Mouse (Mus musculus) 3134 (cell line): ENCODE measurements at regions not wholly inside any gene's neighbourhood (a gene's known extent, or its start where the extent isn't known, plus 50 kb on each side); places are given as distances from the start of the nearest gene placed in this dataset.

ENCODE experiments used
- DNase-seq: peaks from one replicate; pipeline ENCODE4 v3.0.0-alpha.2; 2011; ENCODE audit warnings: low spot score; ENCODE audit not compliant: insufficient read length; ENCODE audit errors: extremely low read depth

GRCm38 (mm10) chr6:135433753-135434152 lies 71.4 kb downstream of the Emp1 start:
- no peak for DNase-seq

DNA sequence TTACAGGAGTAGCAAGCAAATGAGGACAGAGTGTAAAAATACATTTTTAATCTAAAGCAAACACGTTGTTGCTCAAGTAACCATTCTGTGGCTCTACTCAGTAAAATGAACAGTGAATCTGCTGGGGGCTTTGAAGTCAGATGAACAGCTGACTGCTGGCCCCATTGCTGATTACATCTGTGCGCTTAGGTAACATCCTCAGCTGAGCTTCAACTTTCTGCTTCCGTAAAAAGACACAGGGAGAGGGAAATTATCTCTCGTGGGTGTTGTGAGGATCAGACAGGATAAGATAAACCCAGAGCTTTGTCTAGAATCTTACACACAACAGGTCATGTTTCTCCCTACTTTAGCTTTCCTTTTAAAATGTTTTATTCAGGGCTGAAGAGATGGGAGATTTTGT lies 74.0 kb downstream of the Emp1 start:
- DNase-seq: no peak

DNA sequence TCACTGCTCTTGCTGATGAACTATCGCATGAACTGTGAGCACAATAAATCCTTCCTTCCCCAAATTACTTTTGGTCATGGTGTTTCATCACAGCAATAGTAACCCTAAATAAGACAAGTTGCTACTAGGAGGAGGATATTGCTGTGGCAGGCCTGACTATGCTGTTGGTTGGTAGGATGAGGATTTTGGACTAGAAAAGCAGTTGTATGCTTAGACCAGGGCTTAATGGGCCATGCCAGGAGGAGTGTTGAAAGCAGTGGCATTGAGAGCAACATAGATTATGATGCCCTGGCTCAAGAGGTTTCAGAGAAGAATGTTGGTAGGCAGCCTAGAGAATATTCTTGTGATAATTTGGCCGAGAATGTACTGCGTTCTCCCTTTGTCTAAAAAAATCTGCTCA lies 75.9 kb downstream of the Emp1 start:
- DNase-seq: no peak

DNA sequence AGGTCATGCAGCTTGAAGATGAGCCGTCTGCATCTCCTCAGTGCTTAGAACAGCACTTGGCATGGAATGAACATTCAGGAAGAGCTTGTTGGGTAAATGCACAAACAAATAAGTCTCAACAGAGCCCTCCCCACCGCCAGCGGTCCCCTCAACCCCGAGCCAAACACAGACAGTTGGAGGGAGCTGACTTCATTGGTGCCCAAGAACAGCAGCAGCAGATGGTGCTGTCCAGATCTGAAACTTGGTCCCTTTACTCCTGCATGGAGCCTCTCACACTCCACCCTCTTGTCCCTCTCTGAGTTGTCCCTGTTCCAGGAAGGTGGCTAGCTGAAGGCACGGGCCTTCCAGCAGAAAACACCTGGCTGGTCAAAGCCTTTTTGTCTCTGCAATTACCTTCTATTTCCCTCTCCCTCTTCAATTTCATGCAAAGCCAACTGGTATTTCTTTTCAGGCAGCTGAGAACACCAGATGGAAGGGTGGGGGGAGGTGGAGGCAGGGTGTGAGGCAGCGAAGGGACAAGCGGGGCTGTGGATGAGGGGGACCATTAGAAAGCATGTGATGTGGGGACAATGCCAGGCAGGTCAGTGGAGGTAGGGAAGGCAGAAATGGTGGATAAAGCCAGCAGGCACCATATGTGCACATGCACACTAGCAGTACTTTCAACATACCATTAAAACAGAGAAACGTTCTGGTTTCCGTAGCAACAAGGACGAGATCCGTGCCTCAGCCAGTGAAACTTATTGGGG lies 79.0 kb downstream of the Emp1 start:
- no peak for DNase-seq

- DNase-seq: peak; percentile 62
Measured at GRCm38 (mm10) chr6:135444661-135445060, 82.3 kb downstream of the Emp1 start.

- no peak for DNase-seq
Measured at GRCm38 (mm10) chr6:135445070-135445469, 82.7 kb downstream of the Emp1 start.

GRCm38 (mm10) chr6:135447801-135448200 lies 85.5 kb downstream of the Emp1 start:
- no peak for DNase-seq

GRCm38 (mm10) chr6:135449228-135449627 lies 86.9 kb downstream of the Emp1 start:
- DNase-seq: no peak

DNA sequence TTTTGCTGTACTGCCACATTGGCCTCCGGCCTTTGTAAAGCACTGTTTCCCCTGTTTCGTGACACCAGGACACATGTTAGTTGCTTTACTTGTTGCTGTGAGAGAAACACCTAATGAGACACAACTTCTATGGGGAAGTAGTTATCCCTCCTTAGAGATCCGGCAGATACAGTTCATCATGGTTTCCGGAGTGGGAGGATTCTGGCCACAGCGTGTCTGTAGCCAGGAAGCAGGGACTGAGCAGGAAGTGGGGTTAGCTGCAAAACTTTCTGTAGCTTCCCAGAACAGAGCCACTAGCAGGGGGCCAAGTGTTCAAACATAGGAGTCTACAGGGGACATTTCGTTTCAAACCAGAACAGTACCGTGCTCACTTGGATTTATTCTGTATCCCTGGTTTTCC lies 88.2 kb downstream of the Emp1 start:
- no peak for DNase-seq

DNA sequence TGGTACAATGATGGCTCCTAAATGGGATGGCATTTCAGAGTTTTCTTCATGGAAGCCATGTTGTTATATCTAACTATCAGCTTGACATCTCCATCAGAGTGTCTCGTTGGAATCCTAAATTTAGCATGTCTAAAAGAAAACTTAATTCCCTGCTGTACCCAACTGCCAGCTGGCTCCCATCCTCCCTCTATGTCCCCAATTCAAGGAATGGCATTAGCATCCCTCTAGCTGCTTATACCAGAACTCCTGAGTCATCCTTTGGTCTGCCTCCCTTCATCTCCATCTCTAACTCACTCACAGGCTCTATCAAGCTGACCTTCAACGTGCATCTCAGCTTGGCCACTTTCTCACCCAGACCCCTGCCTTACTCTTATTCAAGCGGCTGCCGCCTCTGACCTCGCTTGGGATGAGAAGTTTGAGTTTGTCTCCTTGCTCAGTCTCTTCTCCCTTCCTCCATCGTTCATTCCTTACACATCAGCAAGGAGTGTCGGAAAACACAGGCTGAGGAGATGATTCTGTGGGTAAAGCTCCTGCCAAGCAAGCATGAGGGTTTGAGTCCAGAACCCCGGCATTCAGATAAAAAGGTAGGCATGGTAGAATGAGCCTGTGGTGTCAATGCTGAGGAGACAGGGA lies 88.9 kb downstream of the Emp1 start:
- no peak for DNase-seq

- DNase-seq: no peak
Measured at GRCm38 (mm10) chr6:135453041-135453440, 90.7 kb downstream of the Emp1 start.

DNA sequence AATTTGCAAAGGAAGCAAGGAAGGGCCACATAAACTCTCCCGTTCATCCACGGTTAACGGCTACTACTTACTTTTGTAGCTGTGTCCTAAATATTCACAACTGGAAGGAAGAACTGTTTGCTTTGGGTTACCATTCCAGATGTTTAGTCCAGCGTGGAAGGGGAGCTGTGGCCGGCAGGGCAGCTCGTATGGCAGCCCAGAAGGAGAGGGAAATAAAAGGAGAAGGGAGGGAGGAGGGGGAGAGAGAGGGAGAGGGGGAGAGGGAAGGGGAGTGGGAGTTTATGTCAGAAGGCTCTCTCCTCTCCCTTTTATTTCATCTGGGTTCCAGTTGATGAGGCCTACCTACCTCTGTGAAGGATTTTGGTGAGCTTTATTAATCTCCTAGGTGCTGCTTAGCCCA lies 110.2 kb downstream of the Emp1 start:
- no peak for DNase-seq

DNA sequence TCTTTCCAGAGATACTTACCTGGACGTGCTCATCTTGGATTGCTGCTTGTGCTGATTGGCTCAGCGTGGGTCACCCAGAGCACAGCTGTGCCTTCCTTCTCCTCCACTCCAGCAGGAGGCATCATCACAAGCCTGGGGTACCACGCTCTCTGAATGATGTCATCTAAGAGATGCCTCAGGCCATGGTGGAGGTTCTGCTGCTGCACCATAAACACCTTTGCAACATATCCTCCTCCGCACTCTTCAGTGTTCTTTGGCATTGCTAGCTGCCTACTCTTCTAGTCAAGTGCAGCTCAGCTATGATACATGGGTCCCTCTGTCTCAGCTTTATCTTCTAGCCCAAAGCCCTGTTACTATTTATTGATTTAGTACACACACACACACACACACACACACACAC lies 110.8 kb downstream of the Emp1 start:
- no peak for DNase-seq

GRCm38 (mm10) chr6:135488795-135489194 lies 126.5 kb downstream of the Emp1 start:
- no peak for DNase-seq

- DNase-seq: no peak
Measured at GRCm38 (mm10) chr6:135493983-135494382, 131.6 kb downstream of the Emp1 start.

- DNase-seq: no peak
Measured at GRCm38 (mm10) chr6:135495841-135496240, 133.5 kb downstream of the Emp1 start.

- no peak for DNase-seq
Measured at GRCm38 (mm10) chr6:135498592-135498991, 136.2 kb downstream of the Emp1 start.

- no peak for DNase-seq
Measured at GRCm38 (mm10) chr6:135500381-135500780, 138.0 kb downstream of the Emp1 start.

DNA sequence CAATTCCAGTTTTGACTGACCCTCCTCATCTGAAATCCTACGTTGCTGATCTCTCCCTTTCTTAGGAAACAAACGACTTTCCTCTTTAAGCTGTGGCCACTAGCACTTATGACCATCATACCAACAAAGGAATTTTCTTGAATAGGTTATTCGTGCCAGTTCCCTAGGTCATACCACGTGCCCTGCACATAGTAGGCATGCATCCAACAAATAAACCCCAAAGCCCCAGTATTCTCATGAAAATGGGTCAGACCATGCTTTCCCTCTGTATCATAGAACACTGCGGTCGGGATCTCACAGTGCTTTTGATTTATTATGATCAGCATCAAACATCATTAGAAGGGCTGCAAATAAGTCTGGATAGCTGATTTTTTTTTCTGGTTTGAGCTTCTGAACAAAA lies 139.4 kb downstream of the Emp1 start:
- no peak for DNase-seq

- no peak for DNase-seq
Measured at GRCm38 (mm10) chr6:135502405-135502804, 140.1 kb downstream of the Emp1 start.

GRCm38 (mm10) chr6:135518710-135519437 lies 156.5 kb downstream of the Emp1 start:
- DNase-seq: no peak

GRCm38 (mm10) chr6:135519438-135519803 lies 157.1 kb downstream of the Emp1 start:
- no peak for DNase-seq
